Mouse (Mus musculus) spleen, adult 2 months (tissue): Measurements from ENCODE around the gene Cib4. TPM values are rescaled to one million over a fixed set of nuclear protein-coding genes. Genes with fewer than 3 reads are reported as not detected.

Experiments
- DNase-seq, 2 experiments: peaks; one replicate each; pipeline versions ENCODE4 v3.0.0 to v3.0.0-alpha.2; 2012 to 2021; ENCODE audit warnings: low spot score in 2 of 2, low read depth in 1 of 2
- H3K27ac ChIP-seq: fragments of 200-500 bp; 2 replicates; pipeline ENCODE4 v1.5.1; 2012; ENCODE audit warnings: low read length, inconsistent platforms; ENCODE audit not compliant: insufficient read depth
- H3K27me3 ChIP-seq: fragments of 200-500 bp; 2 replicates; pipeline ENCODE4 v1.6.1; 2012; ENCODE audit warnings: mild to moderate bottlenecking, moderate library complexity, low read length, inconsistent platforms; ENCODE audit not compliant: control insufficient read depth, insufficient read depth
- H3K36me3 ChIP-seq: fragments of 200-500 bp; 2 replicates; pipeline ENCODE4 v1.6.1; 2012; ENCODE audit warnings: mild to moderate bottlenecking, low read length, inconsistent platforms; ENCODE audit not compliant: control insufficient read depth, insufficient read depth
- H3K4me1 ChIP-seq: fragments of 200-500 bp; 2 replicates; pipeline ENCODE4 v1.6.1; 2011; ENCODE audit warnings: inconsistent platforms; ENCODE audit not compliant: control insufficient read depth, insufficient read depth, insufficient read length
- H3K4me3 ChIP-seq: fragments of 200-500 bp; 2 replicates; pipeline ENCODE4 v1.5.1; 2011; ENCODE audit warnings: mild to moderate bottlenecking, inconsistent platforms; ENCODE audit not compliant: insufficient read depth, insufficient read length; ENCODE audit errors: extremely low read depth
- CTCF ChIP-seq: fragments of 200-500 bp; IDR thresholded peaks from 2 replicates; pipeline ENCODE4 v1.5.1; 2011; ENCODE audit warnings: mild to moderate bottlenecking, inconsistent platforms; ENCODE audit not compliant: insufficient read depth, insufficient read length, insufficient replicate concordance; ENCODE audit errors: extremely low read depth
- POLR2A ChIP-seq: fragments of 200-500 bp; IDR thresholded peaks from 2 replicates; pipeline ENCODE4 v1.6.1; 2011; ENCODE audit warnings: low read depth, low read length, inconsistent platforms
- WGBS: fragments of 180-500 bp; shearing (Covaris S2); methylation state at CpG from one replicate; pipeline ENCODE4 v1.1.7; 2018; 5-methylcytosine and 5-hydroxymethylcytosine counted together
- polyA plus RNA-seq: library from polyadenylated mRNA; depleted of rRNA; stranded (reverse); fragments of >200 nt; gene quantifications from 2 replicates; pipeline ENCODE4 v1.2.3, GENCODE M21; 2012

Gene Cib4
- polyA plus RNA-seq, 1 experiment: not detected

DNA sequence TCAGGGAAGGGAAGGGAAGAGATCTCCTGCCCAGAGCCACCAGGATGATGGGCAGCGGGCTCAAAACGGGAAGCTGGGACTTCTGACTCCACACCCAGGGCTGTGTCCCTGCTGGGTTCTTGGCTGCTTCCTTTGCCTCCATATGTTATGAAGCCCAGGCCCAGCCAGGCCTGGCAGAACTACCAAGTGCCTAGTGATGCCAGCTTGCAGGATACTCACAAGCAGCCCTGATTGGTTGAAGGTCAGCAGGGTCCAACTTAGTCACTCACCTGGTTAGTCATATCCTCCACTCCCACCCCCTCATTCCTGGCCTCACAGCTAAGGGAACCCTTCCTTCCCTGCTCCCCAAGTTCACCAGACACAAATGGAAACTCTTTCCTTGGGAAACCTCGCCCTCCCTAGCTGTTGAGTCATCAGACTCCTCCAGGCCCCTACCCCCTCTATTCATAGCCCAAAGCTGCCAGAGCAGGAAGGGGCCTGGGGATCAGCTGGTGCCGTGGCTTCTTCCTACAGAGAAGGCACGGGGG lies 45.6 kb upstream of the Cib4 start:
- peaks cover 14% of the 10 kb centered on the region for H3K27me3 ChIP-seq
- H3K4me1 ChIP-seq: peaks cover 27% of the 10 kb centered on the region
- no peak overlapping the region for H3K4me3 ChIP-seq
- 61% methylated on average over 5 of the region's 5 CpGs for WGBS
- H3K27ac ChIP-seq: no peak overlapping the region
- TF ChIP-seq CTCF (no peak), POLR2A (no peak)
- DNase-seq: no peak
- no peaks in the 10 kb centered on the region for H3K36me3 ChIP-seq

DNA sequence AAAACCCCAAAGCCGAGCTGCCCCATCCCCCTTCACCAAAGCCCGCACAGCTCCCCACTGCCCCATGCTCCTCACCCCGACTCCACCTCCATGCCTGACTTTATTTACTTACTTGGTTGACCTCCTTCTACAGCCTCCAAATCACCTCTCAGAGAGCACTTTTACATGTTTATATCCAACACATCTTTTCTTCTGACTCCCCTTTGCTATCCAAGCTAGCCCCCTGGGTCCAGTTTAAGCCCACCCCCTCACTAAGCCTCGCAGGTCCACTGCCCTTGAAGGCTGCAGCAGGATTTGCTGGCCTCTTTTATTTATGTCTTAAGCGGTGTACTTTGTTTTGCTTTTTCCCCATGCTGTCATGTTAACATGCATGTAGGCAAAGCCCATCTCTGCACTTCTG lies 44.6 kb upstream of the Cib4 start:
- H3K27ac ChIP-seq: no peak overlapping the region
- peaks cover 27% of the 10 kb centered on the region for H3K4me1 ChIP-seq
- no peak for DNase-seq
- no peak overlapping the region for H3K4me3 ChIP-seq
- H3K27me3 ChIP-seq: peaks cover 14% of the 10 kb centered on the region
- no peaks in the 10 kb centered on the region for H3K36me3 ChIP-seq
- WGBS: 82% methylated on average over 5 of the region's 5 CpGs
- TF ChIP-seq CTCF: no peak
- no peak for TF ChIP-seq POLR2A

DNA sequence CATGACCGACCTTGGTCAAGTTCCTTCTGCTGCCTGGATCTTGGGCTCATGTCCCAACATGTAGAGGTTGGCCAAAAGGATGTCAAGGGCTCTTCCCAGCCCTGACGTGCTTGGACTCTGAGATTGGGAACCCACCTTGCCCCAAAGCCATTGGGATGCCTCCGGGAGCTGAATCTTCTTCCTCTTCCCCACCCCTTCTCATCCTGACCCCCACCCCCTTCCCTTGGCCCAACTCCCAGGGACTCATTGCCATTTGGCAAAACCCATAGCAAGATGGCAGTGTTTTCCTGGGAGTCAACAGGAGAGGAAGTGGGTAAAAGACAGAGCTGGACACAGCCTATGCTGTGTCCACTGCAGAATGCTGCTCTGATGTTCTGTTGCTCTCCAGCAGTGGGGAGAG lies 43.9 kb upstream of the Cib4 start:
- TF ChIP-seq POLR2A (no peak), CTCF (no peak)
- peaks cover 20% of the 10 kb centered on the region for H3K4me1 ChIP-seq
- no peaks in the 10 kb centered on the region for H3K36me3 ChIP-seq
- H3K27me3 ChIP-seq: peaks cover 14% of the 10 kb centered on the region
- DNase-seq: no peak
- no peak overlapping the region for H3K27ac ChIP-seq
- no peak overlapping the region for H3K4me3 ChIP-seq
- 75% methylated on average over 3 of the region's 3 CpGs for whole genome bisulfite sequencing

DNA sequence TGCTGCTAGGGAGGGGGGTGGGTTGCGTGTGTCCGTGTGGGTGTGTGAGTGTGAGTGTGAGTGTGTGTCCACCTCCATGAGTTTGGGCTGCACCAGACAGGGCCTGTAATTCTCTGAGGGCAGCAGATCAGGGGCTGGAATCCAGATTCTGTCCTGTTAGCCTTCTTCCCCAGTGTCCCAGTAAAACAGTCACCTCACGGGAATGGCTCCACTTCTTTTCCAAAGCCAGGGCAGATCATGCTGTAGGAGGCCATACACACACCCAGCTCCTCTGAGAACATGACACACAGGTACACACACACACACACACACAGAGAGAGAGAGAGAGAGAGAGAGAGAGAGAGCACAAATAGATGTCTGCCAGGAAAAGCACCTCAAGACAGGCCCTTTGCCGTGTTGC lies 43.4 kb upstream of the Cib4 start:
- no peak overlapping the region for H3K27ac ChIP-seq
- H3K36me3 ChIP-seq: no peaks in the 10 kb centered on the region
- WGBS: 67% methylated on average over 4 of the region's 4 CpGs
- peaks cover 14% of the 10 kb centered on the region for H3K27me3 ChIP-seq
- H3K4me3 ChIP-seq: no peak overlapping the region
- peaks cover 19% of the 10 kb centered on the region for H3K4me1 ChIP-seq
- no peak for TF ChIP-seq CTCF
- TF ChIP-seq POLR2A: no peak
- DNase-seq: no peak

DNA sequence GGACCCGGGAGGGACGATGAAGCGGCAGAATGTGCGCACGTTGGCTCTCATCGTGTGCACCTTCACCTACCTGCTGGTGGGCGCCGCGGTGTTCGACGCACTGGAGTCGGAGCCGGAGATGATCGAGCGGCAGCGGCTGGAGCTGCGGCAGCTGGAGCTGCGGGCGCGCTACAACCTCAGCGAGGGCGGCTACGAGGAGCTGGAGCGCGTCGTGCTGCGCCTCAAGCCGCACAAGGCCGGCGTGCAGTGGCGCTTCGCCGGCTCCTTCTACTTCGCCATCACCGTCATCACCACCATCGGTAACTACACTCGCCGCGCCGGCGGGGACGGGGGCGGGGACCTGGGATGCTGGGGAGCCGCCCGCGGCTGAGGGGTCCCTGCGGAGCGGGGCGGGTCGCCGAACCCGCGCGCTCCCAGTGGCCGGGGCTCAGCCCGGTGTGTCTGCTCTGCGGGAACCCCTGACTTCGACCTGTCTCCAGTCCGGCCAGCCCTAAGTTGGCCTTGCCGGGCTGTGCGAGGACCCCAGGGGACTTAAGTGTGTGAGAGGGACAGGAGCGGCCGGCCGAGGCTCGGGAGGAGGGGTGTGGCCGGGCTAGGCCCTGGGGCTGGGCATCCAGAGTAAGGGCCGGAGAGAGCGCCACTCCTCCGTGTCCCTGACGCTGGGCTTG lies 42.8 kb upstream of the Cib4 start:
- 5% methylated on average over 69 of the region's 70 CpGs for WGBS

DNA sequence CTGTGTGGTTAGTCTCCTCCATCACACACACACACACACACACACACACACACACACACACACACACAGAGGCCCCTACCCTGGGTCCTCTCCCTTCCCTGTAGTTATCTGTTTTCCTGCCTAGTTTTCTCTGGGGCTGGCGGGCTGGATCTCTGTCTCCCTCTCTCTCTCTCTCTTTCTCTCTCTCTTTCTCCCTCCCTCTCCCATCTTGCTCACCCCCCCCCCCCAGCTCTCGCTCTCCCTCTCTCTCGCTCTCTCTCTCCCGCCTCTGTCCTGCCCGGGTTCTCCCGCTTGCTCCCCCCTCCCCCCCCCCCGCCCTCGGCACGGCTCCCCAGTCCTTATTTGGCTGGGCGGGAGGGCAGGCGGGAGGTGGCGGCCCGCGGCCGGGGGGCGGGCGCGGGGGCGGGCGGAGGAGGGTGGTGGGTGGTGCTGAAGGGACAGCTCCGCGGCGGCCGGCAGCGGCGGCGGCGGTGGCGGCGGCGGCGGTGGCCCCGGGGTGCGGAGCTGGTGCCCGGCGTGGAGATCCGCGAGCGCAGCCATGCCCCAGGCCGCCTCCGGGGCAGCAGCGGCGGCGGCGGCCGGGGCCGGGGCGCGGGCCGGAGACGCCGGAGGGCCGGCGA lies 42.2 kb upstream of the Cib4 start, which contains the start of gene Kcnk3:
Gene Kcnk3, plus strand, starts transcription at position 490 of the 620 bp plus-strand sequence.
- Histone ChIP-seq H3K27ac (no peak within 1 kb of the TSS), H3K36me3 (no peaks in the 10 kb centered on the region), H3K4me3 (peak within 1 kb of the TSS; percentile 5; the same call in 1 of the 2 replicates), H3K4me1 (peaks cover 8% of the 10 kb centered on the region), H3K27me3 (peaks cover 14% of the 10 kb centered on the region)
- TF ChIP-seq POLR2A: no peak
- DNase-seq: peak in 1 of 2 experiments; percentile 34
- WGBS: 3% methylated on average over 14 of the region's 54 CpGs

More for the DNA sequence above, 42.8 kb upstream of the Cib4 start:
- H3K27me3 ChIP-seq: peaks cover 14% of the 10 kb centered on the region
- H3K4me3 ChIP-seq: peak overlapping the region; percentile 5; the same call in 1 of the 2 replicates
- H3K27ac ChIP-seq: no peak overlapping the region
- peaks cover 14% of the 10 kb centered on the region for H3K4me1 ChIP-seq
- H3K36me3 ChIP-seq: no peaks in the 10 kb centered on the region
- TF ChIP-seq CTCF (no peak), POLR2A (no peak)
- DNase-seq: no peak

DNA sequence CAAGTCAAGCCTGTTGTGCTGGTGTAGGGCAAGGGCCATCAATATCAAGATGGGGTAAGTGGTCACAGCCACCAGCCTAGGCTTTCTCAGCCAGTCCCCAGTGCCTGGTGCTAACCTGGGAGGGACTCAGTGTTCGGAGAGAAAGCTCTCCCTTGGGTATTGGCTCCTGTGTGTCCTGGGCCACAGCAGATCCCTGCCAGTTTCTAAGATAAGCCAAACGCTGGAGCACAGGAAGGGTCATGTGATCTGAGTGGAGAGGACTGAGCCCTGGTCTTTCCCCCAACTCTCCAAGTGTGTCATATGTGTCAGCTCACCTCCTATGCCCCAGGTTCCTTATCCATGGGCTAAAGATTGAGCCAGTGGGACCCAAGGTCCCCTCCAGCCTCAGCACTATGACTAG lies 41.5 kb upstream of the Cib4 start:
- no peaks in the 10 kb centered on the region for H3K36me3 ChIP-seq
- WGBS: 37% methylated on average over 2 of the region's 2 CpGs
- no peak overlapping the region for H3K4me3 ChIP-seq
- no peak for TF ChIP-seq POLR2A
- TF ChIP-seq CTCF: no peak
- H3K27me3 ChIP-seq: peaks cover 14% of the 10 kb centered on the region
- no peak overlapping the region for H3K27ac ChIP-seq
- H3K4me1 ChIP-seq: peaks cover 8% of the 10 kb centered on the region
- no peak for DNase-seq
